Mouse (Mus musculus) G1E (cell line): ENCODE measurements at regions not wholly inside any gene's neighbourhood (a gene's known extent, or its start where the extent isn't known, plus 50 kb on each side); places are given as distances from the start of the nearest gene placed in this dataset.

ENCODE experiments used
- CTCF ChIP-seq: IDR thresholded peaks from 2 replicates; pipeline ENCODE4 v1.5.1; 2012; ENCODE audit warnings: low read depth, low read length, inconsistent platforms, mixed read lengths
- GATA2 ChIP-seq: IDR thresholded peaks from 2 replicates; pipeline ENCODE4 v1.6.1; 2012; ENCODE audit warnings: low read depth, low read length, inconsistent platforms, borderline replicate concordance
- POLR2AphosphoS5 ChIP-seq: IDR thresholded peaks from 2 replicates; pipeline ENCODE4 v1.6.1; 2012; ENCODE audit warnings: low read depth, low read length, inconsistent platforms; ENCODE audit not compliant: insufficient replicate concordance

DNA sequence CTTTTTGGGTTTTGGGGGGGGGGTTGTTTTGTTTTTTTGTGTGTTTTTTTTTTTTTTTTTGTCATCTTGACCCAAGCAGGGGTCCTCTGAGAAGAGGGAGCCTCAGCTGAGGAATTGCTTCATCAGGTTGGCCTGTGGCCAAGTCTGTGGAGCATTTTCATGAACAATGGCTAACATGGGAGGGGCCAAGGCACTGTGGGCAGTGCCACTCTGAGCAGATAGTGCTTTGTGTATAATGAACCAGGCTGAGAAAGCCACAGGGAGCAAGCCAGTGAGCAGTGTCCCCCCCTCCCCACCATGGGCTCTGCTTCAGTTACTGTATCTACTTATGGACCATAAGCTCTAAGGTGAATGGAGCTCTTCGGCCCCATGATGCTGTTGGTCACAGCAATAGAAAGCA, 119.1 kb downstream of the Fam114a2 start:
- no peak for TF ChIP-seq CTCF
- TF ChIP-seq POLR2AphosphoS5, result no peak
- no peak for TF ChIP-seq GATA2
